Mouse (Mus musculus) WW6 (cell line): Measurements from ENCODE around the gene Clgn.
"Not testable (repeated sequence)": the region's sequence is repeated elsewhere in the genome, so short reads cannot be mapped to it uniquely, and the experiment has no call there.

Source experiments
- DNase-seq: peaks from one replicate; pipeline ENCODE4 v3.0.0-alpha.2; 2013; ENCODE audit warnings: low read depth, low spot score

The Clgn gene

DNA sequence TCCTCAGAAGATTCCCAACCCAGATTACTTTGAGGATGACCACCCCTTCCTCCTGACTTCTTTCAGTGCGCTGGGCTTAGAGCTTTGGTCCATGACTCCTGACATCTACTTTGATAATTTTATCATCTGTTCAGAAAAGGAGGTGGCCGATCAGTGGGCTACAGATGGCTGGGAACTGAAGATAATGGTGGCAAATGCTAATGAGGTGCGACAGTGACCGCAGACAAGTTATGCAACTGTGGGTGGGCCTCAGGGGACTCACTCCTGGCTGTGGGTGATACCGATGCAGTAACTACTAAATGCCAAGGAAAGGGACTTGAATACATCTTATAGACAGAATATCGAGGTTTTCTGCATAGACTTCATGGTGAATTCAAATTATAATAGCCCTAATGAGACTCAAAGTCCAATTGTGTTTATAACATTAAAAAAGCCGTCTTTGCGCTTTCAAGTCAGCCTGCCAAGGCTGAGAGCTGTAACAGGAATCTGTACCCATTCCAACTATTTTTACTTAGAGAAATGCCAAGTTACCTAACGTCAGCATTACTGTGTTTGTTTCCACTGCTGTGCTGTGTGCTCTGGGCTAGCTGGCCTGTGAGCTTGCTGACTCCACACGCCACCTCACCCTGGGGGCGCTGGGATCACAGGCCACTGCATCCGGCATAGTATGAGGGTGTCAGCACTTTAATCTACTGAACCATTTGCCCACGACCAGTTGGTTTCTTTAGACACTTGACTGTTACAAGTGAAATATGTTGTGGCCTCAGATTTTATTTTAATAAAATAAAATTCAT is 33.6 kb downstream of the Clgn start:
- DNase-seq: no peak

DNA sequence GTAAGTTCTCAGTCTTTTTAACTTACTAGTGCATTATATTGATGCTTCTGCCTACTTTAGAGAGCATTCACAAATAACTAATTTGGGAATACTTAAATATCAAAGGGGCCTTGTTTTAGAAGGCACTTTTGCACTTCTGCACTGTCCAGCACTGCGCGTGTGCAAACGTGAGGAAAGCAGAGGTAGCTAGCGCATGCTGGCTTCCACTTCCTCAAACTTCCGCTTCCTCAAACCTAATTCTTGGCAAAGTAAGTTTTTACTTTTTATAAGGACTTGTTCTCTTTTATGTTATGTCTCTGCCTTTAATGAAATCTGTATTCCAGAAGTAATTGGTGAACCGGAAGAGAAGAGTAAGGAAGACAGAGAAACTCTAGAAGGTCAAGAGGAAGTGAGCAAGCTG is 35.5 kb downstream of the Clgn start:
- DNase-seq: no peak

GRCm38 (mm10) chr8:83426104-83426759 is 36.6 kb downstream of the Clgn start:
- no peak for DNase-seq

DNA sequence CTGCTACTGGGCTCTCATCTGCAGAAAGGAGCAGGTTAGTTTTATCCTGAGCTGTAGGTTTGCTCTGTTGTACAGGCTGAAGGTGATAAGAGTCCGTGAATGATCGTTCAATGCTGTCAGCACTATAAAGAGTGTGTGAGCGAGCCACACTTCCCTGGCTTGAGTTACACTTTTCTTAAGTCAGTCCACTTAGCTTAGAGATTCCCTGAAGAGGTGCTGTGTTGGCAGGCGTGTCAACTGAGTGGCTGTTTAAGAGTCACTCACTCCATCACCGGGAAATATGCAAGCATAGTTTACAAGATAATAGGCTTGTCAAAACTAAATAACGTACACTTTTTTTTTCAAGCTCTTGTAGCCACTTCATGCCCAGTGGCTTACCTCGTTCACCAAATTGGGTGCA is 37.3 kb downstream of the Clgn start:
- DNase-seq: no peak

- not testable (repeated sequence) for DNase-seq
Observed at GRCm38 (mm10) chr8:83428621-83429020, 39.0 kb downstream of the Clgn start.

DNA sequence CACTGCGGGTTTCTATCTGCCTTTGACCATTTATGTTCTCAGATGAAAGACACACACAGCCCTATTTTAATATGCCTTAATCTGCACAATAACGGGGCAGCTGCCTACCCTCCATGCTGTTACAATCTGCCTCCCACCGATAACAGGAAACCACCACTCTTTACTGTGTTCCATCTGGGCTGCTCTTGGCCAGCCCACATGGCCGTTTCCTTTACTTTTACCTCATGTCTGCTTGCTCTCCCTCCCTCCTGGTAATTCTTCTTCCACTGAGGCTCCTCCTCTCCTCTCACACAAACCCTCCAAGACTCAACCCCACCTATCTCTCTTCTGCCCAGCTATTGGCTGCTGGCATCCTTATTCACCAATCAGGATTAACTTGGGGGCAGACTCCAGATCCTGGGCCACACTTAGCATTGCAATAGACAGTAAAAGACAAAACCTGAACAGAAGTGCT is 39.4 kb downstream of the Clgn start:
- no peak for DNase-seq

DNA sequence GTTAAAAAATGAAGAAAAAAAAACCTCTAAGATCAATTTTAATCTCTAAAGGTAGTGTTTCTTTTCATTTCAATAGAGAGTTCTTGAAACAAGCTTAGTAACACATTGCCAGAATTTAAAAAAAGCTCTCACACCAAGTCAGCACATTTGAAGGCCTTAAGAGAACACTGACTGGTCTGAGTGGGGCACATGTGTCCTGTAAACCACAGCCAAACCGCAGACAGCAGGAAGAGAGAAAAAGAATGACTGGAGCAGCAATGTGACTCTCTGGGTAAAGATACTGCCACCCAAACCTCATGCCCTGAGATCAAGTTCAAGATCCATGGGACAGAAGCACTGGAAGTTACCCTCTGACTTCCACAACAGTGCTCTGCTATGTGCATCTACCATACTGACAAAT is 47.4 kb downstream of the Clgn start:
- DNase-seq: no peak

GRCm38 (mm10) chr8:83441656-83442242 is 52.1 kb downstream of the Clgn start:
- no peak for DNase-seq

GRCm38 (mm10) chr8:83442243-83443051 is 52.8 kb downstream of the Clgn start:
- DNase-seq: peak; percentile 99

DNA sequence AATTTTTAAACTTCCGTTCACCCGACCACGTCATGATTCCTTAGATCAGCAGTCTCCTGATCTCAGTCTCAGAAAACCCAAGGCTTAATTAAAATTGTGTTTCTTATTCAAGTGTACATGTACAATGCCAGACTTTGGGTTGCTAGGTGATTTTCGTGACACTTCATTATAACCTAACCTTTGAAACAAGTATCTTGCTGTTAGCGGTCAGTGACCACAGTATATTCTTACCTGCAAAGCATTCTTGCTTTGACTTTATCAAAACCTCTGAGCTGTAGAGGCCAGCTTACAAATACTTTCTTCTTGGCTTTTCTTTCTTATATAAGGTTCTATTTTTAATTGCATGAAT is 53.4 kb downstream of the Clgn start:
- no peak for DNase-seq

DNA sequence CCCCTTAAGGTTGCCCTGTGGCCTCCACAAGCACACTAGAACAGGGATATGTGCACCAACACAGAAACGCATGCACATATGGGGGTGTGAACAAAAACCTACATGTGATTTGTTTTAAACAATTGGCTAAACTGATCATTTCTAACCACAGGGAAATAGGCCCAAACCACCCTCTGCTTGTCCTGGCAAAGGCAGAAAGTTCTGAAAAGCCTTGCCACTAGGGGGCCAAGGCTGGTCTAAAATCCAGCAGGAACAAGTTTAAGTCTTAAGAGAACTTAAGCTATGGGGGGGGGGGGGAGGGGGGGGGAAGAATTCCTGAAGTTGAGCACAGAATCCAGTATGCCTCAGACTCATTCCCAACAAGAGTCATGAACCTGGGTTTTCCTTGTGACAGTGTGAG is 60.3 kb downstream of the Clgn start:
- DNase-seq: no peak

- no peak for DNase-seq
Observed at GRCm38 (mm10) chr8:83451056-83451455, 61.4 kb downstream of the Clgn start.

DNA sequence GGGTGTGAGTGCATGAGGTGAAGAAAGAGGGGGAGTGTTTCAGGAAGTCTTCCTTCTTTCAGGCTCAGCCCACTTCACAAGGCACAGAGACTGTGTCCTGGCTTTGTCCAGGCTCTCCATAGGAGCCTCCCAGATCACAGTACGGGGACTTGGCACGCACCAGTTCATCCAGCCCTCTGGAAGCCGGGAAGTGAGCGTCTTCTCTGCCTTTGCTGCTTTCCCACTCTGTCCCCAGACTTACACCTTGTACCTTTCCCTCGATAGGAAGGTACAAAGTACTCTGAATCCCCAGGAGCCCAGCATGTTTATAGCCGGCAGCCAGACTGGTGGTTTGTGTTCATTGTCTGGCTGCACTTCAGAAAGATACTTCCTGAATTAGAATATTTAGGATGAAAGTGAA is 67.5 kb downstream of the Clgn start:
- DNase-seq: no peak

DNA sequence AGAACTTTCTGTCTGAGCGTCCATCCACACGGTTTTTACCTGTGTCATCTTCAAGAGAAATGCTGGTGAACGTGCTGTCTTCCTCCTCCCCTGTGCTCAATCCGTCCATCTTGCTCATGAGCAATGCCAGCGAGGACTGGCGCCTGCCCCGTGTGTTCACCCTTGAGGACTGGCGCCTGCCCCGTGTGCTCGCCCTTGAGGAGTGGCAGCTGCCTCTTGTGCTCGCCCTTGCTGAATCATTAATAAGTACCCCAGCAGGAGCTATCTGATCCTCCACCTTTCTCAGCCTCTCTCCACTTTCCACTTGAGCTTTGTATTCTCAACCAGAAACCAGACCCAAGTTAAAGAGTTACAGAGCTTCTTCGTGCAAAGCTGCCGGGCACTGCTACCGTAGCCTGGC is 68.6 kb downstream of the Clgn start, which contains the start of gene Scoc:
Gene Scoc (minus strand): TSS at position 170 of the 400 bp plus-strand sequence.
- no peak for DNase-seq

GRCm38 (mm10) chr8:83459606-83460005 is 69.9 kb downstream of the Clgn start:
- DNase-seq: no peak
